Mouse (Mus musculus) kidney, adult 2 months (tissue): ENCODE data around the gene Adrb1. TPM values are rescaled to one million over a fixed set of nuclear protein-coding genes. Genes with fewer than 3 reads are reported as not detected.

Experiments used
- DNase-seq: peaks from one replicate; pipeline ENCODE4 v3.0.0; 2021
- H3K27ac ChIP-seq: fragments of 200-500 bp; 2 replicates; pipeline ENCODE4 v1.5.1; 2012; ENCODE audit warnings: low read depth, low read length, control low read depth, inconsistent platforms; ENCODE audit not compliant: insufficient read depth
- H3K27me3 ChIP-seq: fragments of 200-500 bp; replicated peaks from 2 replicates; pipeline ENCODE4 v1.6.1; 2012; ENCODE audit warnings: mild to moderate bottlenecking, moderate library complexity, low read length, inconsistent platforms; ENCODE audit not compliant: control insufficient read depth, insufficient read depth
- H3K36me3 ChIP-seq: fragments of 200-500 bp; 2 replicates; pipeline ENCODE4 v1.6.1; 2012; ENCODE audit warnings: mild to moderate bottlenecking, moderate library complexity, low read length, inconsistent platforms; ENCODE audit not compliant: control insufficient read depth, insufficient read depth
- H3K4me1 ChIP-seq: fragments of 200-500 bp; 2 replicates; pipeline ENCODE4 v1.6.1; 2011; ENCODE audit warnings: low read length; ENCODE audit not compliant: control insufficient read depth, insufficient read depth
- H3K4me3 ChIP-seq: fragments of 200-500 bp; 2 replicates; pipeline ENCODE4 v1.5.1; 2011; ENCODE audit warnings: mild to moderate bottlenecking, low read depth, low read length, control low read depth; ENCODE audit not compliant: insufficient read depth
- CTCF ChIP-seq: fragments of 200-500 bp; conservative IDR thresholded peaks from 2 replicates; pipeline ENCODE4 v1.5.1; 2011; ENCODE audit warnings: low read depth, mild to moderate bottlenecking, control low read depth, low read length, moderate library complexity, mixed read lengths; ENCODE audit not compliant: insufficient read depth, insufficient read length
- POLR2A ChIP-seq: fragments of 200-500 bp; IDR thresholded peaks from one replicate; pipeline ENCODE4 v1.6.1; 2011; ENCODE audit warnings: low read depth, low read length, control low read depth
- WGBS: fragments of 180-500 bp; shearing (Covaris S2); methylation state at CpG from one replicate; pipeline ENCODE4 v1.1.7; 2018; 5-methylcytosine and 5-hydroxymethylcytosine counted together
- polyA plus RNA-seq: library from polyadenylated mRNA; depleted of rRNA; stranded (reverse); fragments of >200 nt; gene quantifications from 2 replicates; pipeline ENCODE4 v1.2.3, GENCODE M21; 2012

Adrb1 gene
- polyA plus RNA-seq, 1 experiment, result 2.7 TPM

GRCm38 (mm10) chr19:56705026-56705675, 16.8 kb upstream of the Adrb1 start:
- H3K36me3 ChIP-seq, result no peaks in the 10 kb centered on the region
- 59% methylated on average over 8 of the region's 8 CpGs for WGBS
- TF ChIP-seq CTCF (no peak), POLR2A (no peak)
- H3K4me1 ChIP-seq, result no peaks in the 10 kb centered on the region
- DNase-seq, result no peak
- no peak overlapping the region for H3K4me3 ChIP-seq
- H3K27me3 ChIP-seq, result no peaks in the 10 kb centered on the region
- no peak overlapping the region for H3K27ac ChIP-seq

- Histone ChIP-seq H3K27me3 (no peaks in the 10 kb centered on the region), H3K27ac (no peak overlapping the region), H3K36me3 (no peaks in the 10 kb centered on the region), H3K4me3 (no peak overlapping the region), H3K4me1 (no peaks in the 10 kb centered on the region)
- DNase-seq, result no peak
- no peak for TF ChIP-seq CTCF
- no peak for TF ChIP-seq POLR2A
- 85% methylated on average over 2 of the region's 2 CpGs for WGBS
Observed at GRCm38 (mm10) chr19:56708794-56709193, 13.2 kb upstream of the Adrb1 start.

GRCm38 (mm10) chr19:56710131-56710905, 11.7 kb upstream of the Adrb1 start:
- Histone ChIP-seq H3K4me1 (no peaks in the 10 kb centered on the region), H3K27me3 (no peaks in the 10 kb centered on the region), H3K4me3 (no peak overlapping the region), H3K36me3 (no peaks in the 10 kb centered on the region), H3K27ac (no peak overlapping the region)
- TF ChIP-seq CTCF, result no peak
- TF ChIP-seq POLR2A, result no peak
- 77% methylated on average over 17 of the region's 17 CpGs for WGBS
- DNase-seq, result no peak

GRCm38 (mm10) chr19:56713613-56714012, 8.4 kb upstream of the Adrb1 start:
- WGBS, result 90% methylated on average over 5 of the region's 5 CpGs
- no peak for TF ChIP-seq POLR2A
- no peak for TF ChIP-seq CTCF

GRCm38 (mm10) chr19:56714661-56715170, 7.3 kb upstream of the Adrb1 start:
- DNase-seq, result no peak
- TF ChIP-seq POLR2A (no peak), CTCF (no peak)
- Histone ChIP-seq H3K27ac (no peak overlapping the region), H3K4me1 (no peaks in the 10 kb centered on the region), H3K4me3 (no peak overlapping the region), H3K27me3 (no peaks in the 10 kb centered on the region), H3K36me3 (no peaks in the 10 kb centered on the region)
- 71% methylated on average over 4 of the region's 4 CpGs for WGBS

More at GRCm38 (mm10) chr19:56713613-56714012, 8.4 kb upstream of the Adrb1 start:
- Histone ChIP-seq H3K4me3 (no peak overlapping the region), H3K27me3 (no peaks in the 10 kb centered on the region), H3K27ac (no peak overlapping the region), H3K4me1 (no peaks in the 10 kb centered on the region), H3K36me3 (no peaks in the 10 kb centered on the region)
- DNase-seq, result no peak

GRCm38 (mm10) chr19:56718046-56718445, 4.0 kb upstream of the Adrb1 start:
- H3K4me1 ChIP-seq, result no peaks in the 10 kb centered on the region
- DNase-seq, result no peak
- H3K36me3 ChIP-seq, result no peaks in the 10 kb centered on the region
- TF ChIP-seq CTCF (no peak), POLR2A (no peak)
- H3K27ac ChIP-seq, result no peak overlapping the region
- no peak overlapping the region for H3K4me3 ChIP-seq
- WGBS, result 80% methylated on average over 8 of the region's 8 CpGs
- no peaks in the 10 kb centered on the region for H3K27me3 ChIP-seq

GRCm38 (mm10) chr19:56720882-56721281, 1.1 kb upstream of the Adrb1 start:
- WGBS, result 37% methylated on average over 13 of the region's 13 CpGs
- no peak for DNase-seq
- Histone ChIP-seq H3K4me1 (0 out of 2 replicates have a peak, but pooled peaks cover 2% of the 10 kb centered on the region), H3K4me3 (no peak overlapping the region), H3K27ac (no peak overlapping the region), H3K27me3 (0 out of 2 replicates have a peak, but pooled peaks cover 2% of the 10 kb centered on the region), H3K36me3 (no peaks in the 10 kb centered on the region)
- TF ChIP-seq POLR2A (no peak), CTCF (no peak)
